9 mouse cellular contexts compared by ENCODE assay signal in genomic region chr3:101805562-101806004, GRCm38 (mm10). TPM values are rescaled to one million over a fixed set of nuclear protein-coding genes. Genes with fewer than 3 reads are reported as not detected.
DNase-seq lines count a peak whose midpoint lies in the region; ATAC-seq and TF ChIP-seq lines count a peak whose summit lies in the region.
"Had no signal": no experiment of that assay in that cellular context is flagged by ENCODE, and none has a peak within 500 bp of the region (broad histone marks: within the 10 kb centered on the region; RNA-seq: fewer than 3 reads in every experiment).

No protein-coding gene starts in this region.

- H3K4me1 ChIP-seq in forebrain, embryonic 15.5 days = peaks cover 15% of the 10 kb centered on the region
- peaks cover 13% of the 10 kb centered on the region; the same call in 1 of the 2 replicates for H3K4me1 ChIP-seq in intestine, postnatal 0 days (replicated peaks; ENCODE audit: control insufficient read depth, insufficient read depth, low read length)
- H3K4me1 ChIP-seq in lung, postnatal 0 days (ENCODE audit: insufficient read depth, low read depth, low read length) = peaks cover 8% of the 10 kb centered on the region; the same call in 1 of the 2 replicates

- H3K9me3 ChIP-seq in forebrain, embryonic 15.5 days = no peaks in the 10 kb centered on the region
- H3K9me3 ChIP-seq in intestine, postnatal 0 days (ENCODE audit: control insufficient read depth) = no peaks in the 10 kb centered on the region
- H3K9me3 ChIP-seq in lung, postnatal 0 days (ENCODE audit: low read length) = no peaks in the 10 kb centered on the region

- TF ChIP-seq CTCF in intestine, postnatal 0 days (IDR thresholded peaks at IDR 0.05; ENCODE audit: low read depth) = no peak
- no peak for TF ChIP-seq CTCF in lung, postnatal 0 days (IDR thresholded peaks at IDR 0.05)

- H3K36me3 ChIP-seq in forebrain, embryonic 15.5 days = no peaks in the 10 kb centered on the region
- no peaks in the 10 kb centered on the region for H3K36me3 ChIP-seq in intestine, postnatal 0 days (ENCODE audit: control insufficient read depth, insufficient read depth)
- H3K36me3 ChIP-seq in lung, postnatal 0 days (ENCODE audit: insufficient read depth, low read length) = no peaks in the 10 kb centered on the region

- TF ChIP-seq EP300 in lung, postnatal 0 days (IDR thresholded peaks at IDR 0.05) = no peak

- ATAC-seq in forebrain, embryonic 15.5 days (replicated peaks) = peak; percentile 8
- peak; percentile 93 for ATAC-seq in intestine, postnatal 0 days
- ATAC-seq in lung, postnatal 0 days = peak; percentile 45

- H3K4me2 ChIP-seq in forebrain, embryonic 15.5 days (replicated peaks) = no peak overlapping the region
- peak overlapping the region; percentile 55; the same call in 1 of the 2 replicates for H3K4me2 ChIP-seq in intestine, postnatal 0 days (replicated peaks; ENCODE audit: low read depth)
- H3K4me2 ChIP-seq in lung, postnatal 0 days (replicated peaks; ENCODE audit: low read depth, low read length) = no peak overlapping the region

- H3K4me3 ChIP-seq in forebrain, embryonic 15.5 days = no peak overlapping the region
- no peak overlapping the region for H3K4me3 ChIP-seq in intestine, postnatal 0 days (ENCODE audit: low read depth, low read length)
- H3K4me3 ChIP-seq in lung, postnatal 0 days (ENCODE audit: low read depth, low read length) = no peak overlapping the region
- H3K4me3 ChIP-seq: myocyte had no signal

- intact Hi-C loops in left cerebral cortex, postnatal 10 days (cut with DNase I) = loop anchor here (5.0 kb wide), 2 partner anchors 203 to 298 kb away; partner anchors contain the start of gene Atp1a1
- intact Hi-C loops in gastrocnemius, postnatal 36 days (cut with DNase I) = loop anchor here (2.0 to 10.0 kb wide), 2 partner anchors 191 to 311 kb away; no protein-coding TSS in a partner anchor

- peak; percentile 53 to 80 for DNase-seq in adrenal gland, adult (ENCODE audit: inconsistent age in 2 of 2, low spot score in 1 of 2)
- DNase-seq in adrenal gland, adult 18-20 months (ENCODE audit: low spot score in 2 of 2) = no peak
- peak; percentile 26 for DNase-seq in lung, postnatal 0 days (ENCODE audit: low spot score)
- DNase-seq in spleen, adult 18-20 months = no peak
- DNase-seq in left cerebral cortex, postnatal 10 days (ENCODE audit: extremely low spot score in 1 of 2, low spot score in 2 of 2) = no peak
- DNase-seq in gastrocnemius, postnatal 36 days = no peak

- no peak overlapping the region for H3K27ac ChIP-seq in forebrain, embryonic 15.5 days (replicated peaks)
- peak overlapping the region; percentile 87 for H3K27ac ChIP-seq in intestine, postnatal 0 days (ENCODE audit: low read depth, low read length)
- no peak overlapping the region for H3K27ac ChIP-seq in lung, postnatal 0 days (ENCODE audit: low read length)

- no peaks in the 10 kb centered on the region for H3K27me3 ChIP-seq in forebrain, embryonic 15.5 days
- H3K27me3 ChIP-seq in intestine, postnatal 0 days (replicated peaks; ENCODE audit: control insufficient read depth, insufficient read depth, low read length) = no peaks in the 10 kb centered on the region
- no peaks in the 10 kb centered on the region for H3K27me3 ChIP-seq in lung, postnatal 0 days (replicated peaks; ENCODE audit: insufficient read depth, low read length)

- no peak overlapping the region for H3K9ac ChIP-seq in forebrain, embryonic 15.5 days (replicated peaks)
- H3K9ac ChIP-seq in intestine, postnatal 0 days (ENCODE audit: low read depth, low read length) = no peak overlapping the region
- H3K9ac ChIP-seq in lung, postnatal 0 days (replicated peaks; ENCODE audit: low read depth) = no peak overlapping the region

- 24% methylated on average over 13 of the region's 13 CpGs for WGBS in forebrain, embryonic 15.5 days
- 28% methylated on average over 13 of the region's 13 CpGs for WGBS in intestine, postnatal 0 days
- WGBS in lung, postnatal 0 days = 27% methylated on average over 13 of the region's 13 CpGs

RNA-seq across cellular contexts. Expression of gene Mab21l3, which starts 43.2 kb away (rescaled TPM):
- under 1 TPM; 0.13 to 0.22 TPM for total RNA-seq in adrenal gland, adult 18-20 months (2021)
- 0.32 and 0.56 TPM in 2 replicates for polyA plus RNA-seq in forebrain, embryonic 15.5 days (2015; fragmentation: Nextera tagmentation; extraction: Ambion mirVana)
- 0.16 and 0.17 TPM in 2 replicates for polyA plus RNA-seq in intestine, postnatal 0 days (2015; fragmentation: Nextera tagmentation; extraction: Ambion mirVana)
- polyA plus RNA-seq in lung, postnatal 0 days (2015; fragmentation: Nextera tagmentation; extraction: Ambion mirVana) = 0.12 and 0.37 TPM in 2 replicates
- not detected for total RNA-seq in left cerebral cortex, postnatal 10 days (2021)
- not detected for total RNA-seq in gastrocnemius, postnatal 36 days (2021)

Comparison
In these comparisons a context has a peak if more than half of its experiments do, and no peak if none do; other contexts are left out.
1. DNase-seq: peak in adrenal gland, adult (2 of 2) and lung, postnatal 0 days (single experiment); none in adrenal gland, adult 18-20 months (0 of 2), spleen, adult 18-20 months (0 of 2), left cerebral cortex, postnatal 10 days (0 of 2) and gastrocnemius, postnatal 36 days (0 of 2).
2. ATAC-seq: peak in every context shown above with its lines; median percentile 93 in intestine, postnatal 0 days; 45 in lung, postnatal 0 days; 8 in forebrain, embryonic 15.5 days.